Mouse (Mus musculus): ENCODE results near the gene Rab29. TPM values are rescaled to one million over a fixed set of nuclear protein-coding genes. Genes with fewer than 3 reads are reported as not detected.

Rab29 gene
- polyA plus RNA-seq, 1 experiment from 2014 or later: 22.4 TPM

- H3K4me2 ChIP-seq (ENCODE audit: low read depth, low read length): peak within 1 kb of the TSS; percentile 59
- peak within 1 kb of the TSS; percentile 94 for H3K4me3 ChIP-seq (ENCODE audit: low read length)
- no peaks in the 10 kb centered on the region for H3K36me3 ChIP-seq (ENCODE audit: control insufficient read depth, insufficient read depth, low read length)
- peak within 1 kb of the TSS; percentile 96 for H3K27ac ChIP-seq (ENCODE audit: low read length)
- H3K9ac ChIP-seq (ENCODE audit: low read depth, low read length): peak within 1 kb of the TSS; percentile 99
- H3K4me1 ChIP-seq (ENCODE audit: control insufficient read depth, insufficient read depth, low read length): peaks cover 10% of the 10 kb centered on the region; the same call in 1 of the 2 replicates
- under 1% methylated on average over 35 of the region's 35 CpGs for WGBS
- no peaks in the 10 kb centered on the region for H3K9me3 ChIP-seq (ENCODE audit: control insufficient read depth, low read length)
- peak; percentile 98 for ATAC-seq
- H3K27me3 ChIP-seq (replicated peaks; ENCODE audit: control insufficient read depth, insufficient read depth, low read length): no peaks in the 10 kb centered on the region
These were observed 43.1 kb downstream of the Rab29 start, which contains the start of gene Nucks1 for GRCm38 (mm10) chr1:131910001-131910648. Gene Nucks1 (plus strand): TSS chr1:131910534.

- ATAC-seq: peak; percentile 84
- Histone ChIP-seq H3K9ac (ENCODE audit: low read depth, low read length) (peak overlapping the region; percentile 99), H3K9me3 (ENCODE audit: control insufficient read depth, low read length) (no peaks in the 10 kb centered on the region)
These were observed 43.9 kb downstream of the Rab29 start for GRCm38 (mm10) chr1:131910674-131911558.

GRCm38 (mm10) chr1:131917634-131918033 is 50.6 kb downstream of the Rab29 start:
- Histone ChIP-seq H3K36me3 (ENCODE audit: control insufficient read depth, insufficient read depth, low read length) (peaks cover 3% of the 10 kb centered on the region; the same call in 1 of the 2 replicates), H3K4me3 (ENCODE audit: low read length) (no peak overlapping the region)
- WGBS: 61% methylated on average over 6 of the region's 6 CpGs

More at GRCm38 (mm10) chr1:131910674-131911558, 43.9 kb downstream of the Rab29 start:
- Histone ChIP-seq H3K4me2 (ENCODE audit: low read depth, low read length) (peak overlapping the region; percentile 59), H3K27ac (ENCODE audit: low read length) (peak overlapping the region; percentile 96), H3K4me3 (ENCODE audit: low read length) (peak overlapping the region; percentile 94), H3K4me1 (ENCODE audit: control insufficient read depth, insufficient read depth, low read length) (peaks cover 10% of the 10 kb centered on the region; the same call in 1 of the 2 replicates), H3K27me3 (replicated peaks; ENCODE audit: control insufficient read depth, insufficient read depth, low read length) (no peaks in the 10 kb centered on the region), H3K36me3 (ENCODE audit: control insufficient read depth, insufficient read depth, low read length) (no peaks in the 10 kb centered on the region)
- WGBS: under 1% methylated on average over 85 of the region's 88 CpGs

GRCm38 (mm10) chr1:131919052-131919451 is 52.0 kb downstream of the Rab29 start:
- no peak for ATAC-seq
- Histone ChIP-seq H3K4me2 (ENCODE audit: low read depth, low read length) (no peak overlapping the region), H3K36me3 (ENCODE audit: control insufficient read depth, insufficient read depth, low read length) (peaks cover 3% of the 10 kb centered on the region; the same call in 1 of the 2 replicates), H3K4me1 (ENCODE audit: control insufficient read depth, insufficient read depth, low read length) (peaks cover 4% of the 10 kb centered on the region; the same call in 1 of the 2 replicates), H3K9ac (ENCODE audit: low read depth, low read length) (no peak overlapping the region), H3K27me3 (replicated peaks; ENCODE audit: control insufficient read depth, insufficient read depth, low read length) (no peaks in the 10 kb centered on the region), H3K27ac (ENCODE audit: low read length) (no peak overlapping the region), H3K4me3 (ENCODE audit: low read length) (no peak overlapping the region), H3K9me3 (ENCODE audit: control insufficient read depth, low read length) (no peaks in the 10 kb centered on the region)
- WGBS: 96% methylated on average over 2 of the region's 2 CpGs

More at GRCm38 (mm10) chr1:131917634-131918033, 50.6 kb downstream of the Rab29 start:
- Histone ChIP-seq H3K9ac (ENCODE audit: low read depth, low read length) (no peak overlapping the region), H3K27me3 (replicated peaks; ENCODE audit: control insufficient read depth, insufficient read depth, low read length) (no peaks in the 10 kb centered on the region), H3K9me3 (ENCODE audit: control insufficient read depth, low read length) (no peaks in the 10 kb centered on the region), H3K27ac (ENCODE audit: low read length) (no peak overlapping the region), H3K4me2 (ENCODE audit: low read depth, low read length) (no peak overlapping the region), H3K4me1 (ENCODE audit: control insufficient read depth, insufficient read depth, low read length) (peaks cover 7% of the 10 kb centered on the region; the same call in 1 of the 2 replicates)
- ATAC-seq: no peak

GRCm38 (mm10) chr1:131922100-131922499 is 55.1 kb downstream of the Rab29 start:
- Histone ChIP-seq H3K27me3 (replicated peaks; ENCODE audit: control insufficient read depth, insufficient read depth, low read length) (no peaks in the 10 kb centered on the region), H3K4me2 (ENCODE audit: low read depth, low read length) (no peak overlapping the region), H3K9ac (ENCODE audit: low read depth, low read length) (no peak overlapping the region), H3K4me3 (ENCODE audit: low read length) (no peak overlapping the region), H3K36me3 (ENCODE audit: control insufficient read depth, insufficient read depth, low read length) (peaks cover 11% of the 10 kb centered on the region), H3K9me3 (ENCODE audit: control insufficient read depth, low read length) (no peaks in the 10 kb centered on the region), H3K4me1 (ENCODE audit: control insufficient read depth, insufficient read depth, low read length) (peaks cover 4% of the 10 kb centered on the region; the same call in 1 of the 2 replicates), H3K27ac (ENCODE audit: low read length) (no peak overlapping the region)
- 85% methylated on average over 3 of the region's 3 CpGs for WGBS
- ATAC-seq: no peak

Other genes with a start within 250 kb of the Rab29 start
- 1.1 and 1.7 TPM in 2 replicates for gene Ctse, start 228.9 kb upstream of the Rab29 start, polyA plus RNA-seq (2015; fragmentation: Nextera tagmentation; extraction: Ambion mirVana)
- gene Rab7b, start 178.5 kb upstream of the Rab29 start, polyA plus RNA-seq (2015; fragmentation: Nextera tagmentation; extraction: Ambion mirVana): 5.5 and 6.2 TPM in 2 replicates
- gene Slc26a9, start 123.2 kb upstream of the Rab29 start, polyA plus RNA-seq (2015; fragmentation: Nextera tagmentation; extraction: Ambion mirVana): 2.1 and 2.8 TPM in 2 replicates
- gene Pm20d1, start 69.8 kb upstream of the Rab29 start, polyA plus RNA-seq (2015; fragmentation: Nextera tagmentation; extraction: Ambion mirVana): 8.0 and 10.2 TPM in 2 replicates
- 9.4 and 9.6 TPM in 2 replicates for gene Slc41a1, start 39.7 kb upstream of the Rab29 start, polyA plus RNA-seq (2015; fragmentation: Nextera tagmentation; extraction: Ambion mirVana)
- gene Nucks1, start 43.3 kb downstream of the Rab29 start, polyA plus RNA-seq (2015; fragmentation: Nextera tagmentation; extraction: Ambion mirVana): 44.5 TPM in 2 replicates
- gene Slc45a3, start 95.7 kb downstream of the Rab29 start, polyA plus RNA-seq (2015; fragmentation: Nextera tagmentation; extraction: Ambion mirVana): 2.5 and 2.9 TPM in 2 replicates
- 13.2 and 14.3 TPM in 2 replicates for gene Elk4, start 140.4 kb downstream of the Rab29 start, polyA plus RNA-seq (2015; fragmentation: Nextera tagmentation; extraction: Ambion mirVana)
- gene Mfsd4a, start 200.8 kb downstream of the Rab29 start, polyA plus RNA-seq (2015; fragmentation: Nextera tagmentation; extraction: Ambion mirVana): 8.7 and 10.1 TPM in 2 replicates

All from intestine, embryonic 16.5 days (tissue).